Mouse (Mus musculus) megakaryocyte-erythroid progenitor cell, adult 5-6 weeks (primary cell): ENCODE results near the gene 4930578G10Rik. TPM values are rescaled to one million over a fixed set of nuclear protein-coding genes. Genes with fewer than 3 reads are reported as not detected.
A peak's percentile ranks its signal among the peaks of the same experiment; 100 is the strongest.
"Not testable (repeated sequence)": the region's sequence is repeated elsewhere in the genome, so short reads cannot be mapped to it uniquely, and the experiment has no call there.

Experiments used
- ATAC-seq: replicated peaks from 2 replicates; pipeline ENCODE4 v1.8.0; 2016; ENCODE audit warnings: mild to moderate bottlenecking, inconsistent platforms; ENCODE audit not compliant: severe bottlenecking, poor library complexity, low FRiP score, low TSS enrichment
- total RNA-seq, 2 experiments: library from RNA; stranded (forward) in 1 of 2; stranded (reverse) in 1 of 2; fragments of 200-1000, 215-1000 nt in 1 of 2; fragments of >200 nt in 1 of 2; fragmentation: Nextera tagmentation in 1 of 2; gene quantifications; 2 replicates each; pipeline ENCODE4 v1.2.3; 2014 to 2017

Gene 4930578G10Rik
- total RNA-seq (2014; fragmentation: Nextera tagmentation) (not detected in 2 replicates), total RNA-seq (2017) (not detected in 2 replicates)

DNA sequence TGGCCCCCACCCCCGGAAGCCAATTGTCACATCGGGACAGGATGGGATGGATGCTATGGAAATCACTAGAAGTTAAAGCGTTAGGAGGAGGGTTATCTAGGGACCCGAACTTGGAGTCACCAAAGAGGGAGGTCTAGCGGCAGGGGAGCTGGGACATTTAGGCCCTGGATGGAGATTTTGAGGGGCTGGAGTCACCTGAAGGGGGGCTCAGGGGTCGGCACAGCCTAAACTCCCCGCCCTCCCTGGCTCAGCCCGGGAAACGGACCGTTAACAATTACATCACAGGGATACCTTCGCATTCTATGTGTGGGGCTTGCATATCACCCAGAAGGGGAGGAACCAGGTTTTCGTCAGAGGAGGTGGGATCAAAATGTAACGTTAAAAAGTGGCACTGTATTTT, at the start of gene 4930578G10Rik:
Gene 4930578G10Rik, plus strand, starts transcription at position 301 of the 400 bp plus-strand sequence.
- not testable (repeated sequence) for ATAC-seq

DNA sequence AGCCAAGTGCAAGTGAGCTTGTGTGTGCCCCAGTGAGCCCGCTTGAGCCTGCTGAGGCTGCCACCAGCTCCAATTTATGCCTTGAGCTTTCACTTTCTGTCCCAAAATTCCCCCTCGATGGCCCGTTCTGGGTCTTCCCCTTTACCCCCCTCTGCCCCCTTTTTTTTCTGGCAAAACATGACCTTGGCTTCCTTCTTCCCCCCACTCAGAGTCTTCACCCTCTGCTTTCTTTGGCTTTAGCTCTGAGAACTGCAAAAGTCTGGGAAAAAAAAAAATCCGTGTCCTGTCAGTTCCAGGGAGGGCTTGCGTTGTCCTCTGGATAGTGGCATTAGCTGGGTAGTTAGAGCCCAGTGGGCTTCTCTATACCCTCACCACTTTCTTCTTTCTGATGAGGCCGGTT, 21.1 kb downstream of the 4930578G10Rik start, which contains the start of gene Ccl19:
Gene Ccl19, minus strand, starts transcription at position 101 of the 400 bp plus-strand sequence.
- not testable (repeated sequence) for ATAC-seq

DNA sequence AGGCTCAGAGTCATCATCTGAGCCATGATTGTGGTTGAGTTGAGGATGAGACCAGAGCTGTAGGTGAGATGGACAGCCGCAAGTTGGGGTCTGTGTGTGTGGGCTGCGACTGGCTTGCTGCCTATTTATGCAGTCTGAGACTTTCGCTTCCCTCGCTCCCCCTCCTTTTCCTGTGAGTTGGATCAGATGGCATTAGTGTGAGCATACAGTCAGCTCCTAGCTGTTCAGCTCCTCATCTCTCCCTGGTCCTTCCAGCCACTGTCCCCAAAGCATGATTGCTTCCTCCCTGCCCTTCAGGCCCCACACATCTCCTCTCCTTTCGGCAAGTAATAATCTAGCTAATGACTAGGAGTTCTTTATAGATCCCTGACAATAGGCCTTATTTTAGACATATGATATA, 38.5 kb downstream of the 4930578G10Rik start, which contains the start of gene Ccl21a:
Gene Ccl21a, minus strand, starts transcription at position 101 of the 400 bp plus-strand sequence.
- not testable (repeated sequence) for ATAC-seq

GRCm38 (mm10) chr4:42853788-42854187, 118.4 kb downstream of the 4930578G10Rik start, which contains the start of gene Fam205a1:
Fam205a1 (minus strand) TSS chr4:42853888.
- ATAC-seq = not testable (repeated sequence)

DNA sequence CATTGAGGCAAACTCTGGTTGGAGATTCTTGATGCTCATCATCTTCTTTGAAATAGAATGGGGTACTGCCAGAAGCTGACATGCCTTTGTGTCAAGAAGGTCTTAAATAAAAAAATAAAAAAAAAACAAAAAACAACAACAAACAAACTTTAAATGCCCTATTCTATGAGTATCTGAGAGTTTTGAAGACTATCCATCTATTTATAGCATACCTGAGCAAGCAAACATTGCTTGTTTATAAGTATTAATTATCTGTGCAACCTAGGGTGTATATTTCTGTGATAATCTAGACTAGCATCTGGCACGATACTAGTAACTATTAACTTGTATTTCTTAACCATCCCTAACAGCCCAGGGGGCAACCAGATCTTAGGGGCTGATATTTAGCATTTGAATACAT, 121.3 kb downstream of the 4930578G10Rik start, which contains the start of gene Gm12394:
Gene Gm12394, minus strand, starts transcription at position 101 of the 400 bp plus-strand sequence.
- not testable (repeated sequence) for ATAC-seq

DNA sequence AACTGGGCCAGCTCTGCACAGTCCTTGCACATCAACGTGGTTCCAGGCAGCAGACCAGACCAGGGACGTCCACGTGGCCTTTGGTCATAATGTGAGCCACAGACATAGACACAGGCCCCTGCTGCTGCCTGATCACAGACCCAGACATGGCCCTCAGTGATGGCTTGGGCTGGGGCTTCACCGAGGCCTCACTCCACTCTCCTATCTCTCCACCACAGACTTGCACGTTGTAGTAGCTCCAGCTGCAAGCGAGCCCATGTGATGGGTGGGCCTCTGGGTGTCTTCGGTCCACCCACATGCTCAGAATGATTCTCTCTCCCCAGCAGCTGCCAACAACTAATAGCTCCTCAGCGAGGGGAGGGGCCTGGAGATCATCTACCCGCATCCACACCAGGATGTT, 125.1 kb downstream of the 4930578G10Rik start:
- peak; percentile 98 for ATAC-seq

DNA sequence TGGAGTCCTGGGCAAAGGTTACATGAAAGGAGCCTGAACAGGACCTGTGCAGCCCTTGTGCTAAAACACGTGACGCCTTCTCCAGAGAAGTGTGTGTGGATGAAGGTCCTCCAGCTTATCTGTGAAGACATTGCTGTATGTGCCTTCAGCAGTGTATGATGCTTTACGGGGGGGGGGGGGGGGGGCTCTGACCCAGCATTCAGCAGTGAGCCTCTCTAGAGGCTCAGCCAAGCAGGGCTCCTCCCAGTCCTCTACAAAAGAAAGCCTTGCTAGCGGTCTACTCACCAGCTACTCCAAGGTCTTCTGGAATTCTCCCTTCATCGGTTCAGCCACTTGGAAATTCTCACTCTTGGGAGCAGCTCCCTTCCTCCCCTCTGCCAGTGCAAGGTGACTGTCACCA, 128.1 kb downstream of the 4930578G10Rik start:
- ATAC-seq = not testable (repeated sequence)

- ATAC-seq = peak; percentile 84
Measured at GRCm38 (mm10) chr4:42867390-42867789, 132.0 kb downstream of the 4930578G10Rik start.

DNA sequence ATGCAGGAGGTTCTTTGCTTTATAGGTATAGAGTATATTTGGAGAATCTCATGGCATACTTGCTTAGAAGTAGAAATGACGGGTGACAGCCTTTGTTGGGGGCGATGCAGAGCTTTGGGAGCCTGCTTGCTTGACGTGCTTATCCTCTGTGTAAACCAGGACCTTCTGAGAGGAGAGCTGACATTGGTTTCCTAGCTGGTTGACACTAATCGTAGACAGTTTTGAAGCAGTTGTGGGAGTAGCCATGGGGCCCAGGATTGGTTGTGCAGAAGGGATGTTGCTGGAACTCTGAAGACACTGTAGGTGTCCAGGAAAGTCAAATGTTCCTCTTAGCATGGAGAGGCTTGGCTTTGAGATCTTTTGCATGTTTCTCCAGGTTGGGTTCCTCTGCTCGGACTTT, 132.8 kb downstream of the 4930578G10Rik start:
- no peak for ATAC-seq

DNA sequence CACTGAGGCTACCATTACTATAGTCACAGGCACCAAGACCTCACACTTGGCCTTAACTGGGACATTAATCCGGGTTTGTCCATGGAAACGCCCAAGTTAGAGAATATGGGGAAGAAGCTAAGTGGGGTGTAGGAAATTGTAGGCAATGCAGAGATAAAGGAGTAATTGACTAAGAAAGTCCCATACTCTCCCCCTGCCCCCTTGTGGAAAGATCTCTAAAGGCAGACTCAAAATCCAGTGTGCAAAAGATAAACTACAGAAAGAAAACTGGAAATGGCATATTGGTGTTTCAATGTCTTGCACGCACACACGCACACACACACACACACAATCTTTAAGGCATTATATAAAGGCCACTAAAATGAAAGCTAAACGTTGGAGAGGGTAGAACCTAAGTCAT, 135.4 kb downstream of the 4930578G10Rik start:
- ATAC-seq = peak; percentile 61; the same call in 1 of the 2 replicates

GRCm38 (mm10) chr4:42872151-42872550, 136.8 kb downstream of the 4930578G10Rik start:
- no peak for ATAC-seq

DNA sequence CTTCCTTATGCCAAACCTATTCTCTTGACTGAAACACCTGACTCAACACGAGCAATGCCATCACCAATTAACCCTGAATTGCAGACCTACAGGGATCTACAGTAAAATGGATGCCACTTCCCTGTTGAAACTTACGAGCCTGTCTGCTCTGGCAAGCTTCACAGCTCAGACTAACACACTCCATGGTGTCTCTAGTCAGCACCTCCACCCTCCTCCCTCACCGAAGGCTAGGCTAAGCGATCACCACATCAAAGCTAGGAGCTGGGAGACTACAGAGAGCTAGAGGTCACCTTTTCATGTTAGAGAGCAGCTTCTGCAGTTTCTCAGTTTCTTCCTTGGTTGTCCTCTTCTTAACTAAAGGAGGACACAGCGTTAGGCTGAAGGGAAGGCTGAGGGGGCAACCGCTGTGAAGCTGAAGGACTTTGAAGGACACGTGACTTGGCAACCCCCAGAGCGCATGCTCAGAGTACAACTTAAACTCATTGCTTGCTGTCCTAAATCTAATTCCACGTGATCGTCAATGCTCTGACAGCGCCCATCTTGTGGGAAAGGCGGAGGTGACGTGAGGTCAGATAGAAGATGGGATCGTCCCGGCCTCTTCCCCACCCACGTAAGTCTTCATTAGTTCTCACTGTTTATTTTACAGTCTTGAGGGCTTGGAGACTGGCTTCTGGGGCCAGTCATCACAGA, 137.5 kb downstream of the 4930578G10Rik start:
- no peak for ATAC-seq

- no peak for ATAC-seq
Measured at GRCm38 (mm10) chr4:42874134-42874533, 138.8 kb downstream of the 4930578G10Rik start, which contains the start of gene Fam205c. Fam205c (minus strand) TSS chr4:42874234.

DNA sequence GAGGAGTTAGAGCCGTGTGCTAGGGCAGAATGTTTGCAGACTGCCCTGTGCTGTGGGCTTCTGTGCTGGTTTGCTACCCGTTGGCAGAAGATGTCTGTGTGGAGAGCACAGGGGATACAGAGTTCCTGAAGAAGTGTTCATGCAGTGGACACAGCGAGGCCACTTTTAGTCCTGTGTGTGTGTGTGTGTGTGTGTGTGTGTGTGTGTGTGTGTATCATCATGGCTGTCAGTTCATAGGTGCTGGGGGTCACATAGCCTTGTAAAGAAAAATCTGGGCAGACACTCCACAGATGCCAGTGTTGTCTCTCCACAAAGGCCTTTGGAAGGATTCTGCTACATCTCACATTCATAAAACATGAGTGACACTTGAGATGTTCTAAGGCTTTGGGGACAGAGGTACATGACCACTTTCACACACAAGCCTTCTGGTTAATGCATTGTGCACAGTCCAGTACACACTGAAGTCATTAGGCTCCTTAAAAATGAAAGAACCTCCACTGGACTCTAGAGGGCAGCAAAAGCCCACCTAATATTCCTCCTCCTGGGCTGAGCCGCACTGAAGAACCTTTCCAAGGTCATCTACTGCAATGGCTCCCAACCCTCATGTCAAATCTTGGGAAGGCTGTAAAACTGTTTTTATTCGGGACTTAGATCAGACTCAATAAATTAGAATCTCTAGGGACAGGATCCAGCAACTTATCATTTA, 141.4 kb downstream of the 4930578G10Rik start:
- peak; percentile 75 for ATAC-seq

- no peak for ATAC-seq
Measured at GRCm38 (mm10) chr4:42877657-42878056, 142.3 kb downstream of the 4930578G10Rik start.

- ATAC-seq = peak; percentile 99
Measured at GRCm38 (mm10) chr4:42879829-42880676, 144.7 kb downstream of the 4930578G10Rik start.

GRCm38 (mm10) chr4:42880677-42880948, 145.3 kb downstream of the 4930578G10Rik start:
- 0 out of 2 replicates have a peak, but pooled peaks have one; percentile 12 for ATAC-seq

DNA sequence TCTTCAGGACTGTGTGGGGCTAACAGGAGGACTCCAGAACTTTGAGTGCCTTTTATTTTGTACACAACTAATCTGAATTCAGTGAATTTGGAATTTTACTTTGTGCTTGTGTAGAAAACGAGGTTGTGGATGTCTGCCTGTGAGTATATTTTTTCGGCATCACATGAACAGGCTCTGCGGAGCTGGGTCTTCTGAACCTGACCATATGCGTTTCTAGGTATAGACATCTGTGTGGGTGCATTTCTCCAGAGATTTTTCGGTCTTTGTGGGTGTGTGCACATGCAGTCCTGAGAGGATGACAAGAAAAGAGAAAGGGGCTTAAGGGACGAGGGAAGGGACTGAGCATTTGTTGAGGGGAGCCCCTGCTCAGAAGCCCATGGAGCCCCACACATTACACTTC, 151.6 kb downstream of the 4930578G10Rik start:
- no peak for ATAC-seq

DNA sequence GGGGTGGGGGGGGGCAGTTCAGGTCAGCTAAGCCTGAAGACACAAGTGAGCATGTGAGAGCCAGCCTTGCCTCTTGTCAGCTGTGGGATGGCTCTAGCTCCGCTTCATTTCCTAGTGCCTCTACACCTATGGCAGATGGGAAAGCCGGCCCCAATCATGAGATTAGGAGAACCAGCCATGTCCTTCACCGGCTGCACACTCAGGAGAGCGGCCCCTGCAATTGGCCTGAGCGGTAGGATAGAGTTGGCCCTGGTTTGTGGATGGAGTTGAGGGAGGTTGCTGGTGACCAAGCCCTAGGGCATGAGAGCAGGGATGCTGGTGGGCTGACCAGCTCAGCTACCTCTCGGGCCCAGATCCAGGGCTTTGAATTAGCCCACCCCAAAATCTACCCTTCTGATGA, 153.5 kb downstream of the 4930578G10Rik start:
- no peak for ATAC-seq
